Mouse (Mus musculus): ENCODE measurements around the gene Lpar3.

Gene Lpar3

DNA sequence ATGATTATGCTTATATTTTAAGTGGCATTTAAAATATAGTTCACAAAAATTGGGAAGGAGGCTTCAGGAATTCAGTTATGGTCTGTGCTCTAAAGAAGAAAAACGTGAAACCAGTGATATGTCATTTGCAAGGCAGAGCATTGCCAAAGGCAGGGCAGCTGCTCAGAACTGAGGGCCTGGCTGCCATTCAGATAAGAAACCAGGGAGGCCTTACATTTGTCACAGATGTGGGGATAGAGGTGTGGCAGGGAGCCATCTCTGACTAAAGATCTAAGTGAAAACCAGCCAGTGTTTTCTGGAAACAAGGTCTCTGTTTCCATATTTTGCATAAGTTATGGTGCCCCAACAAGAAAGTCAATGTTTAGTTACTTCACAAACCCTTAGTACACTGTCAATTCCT, 41.8 kb downstream of the Lpar3 start:
- no peak for DNase-seq

DNA sequence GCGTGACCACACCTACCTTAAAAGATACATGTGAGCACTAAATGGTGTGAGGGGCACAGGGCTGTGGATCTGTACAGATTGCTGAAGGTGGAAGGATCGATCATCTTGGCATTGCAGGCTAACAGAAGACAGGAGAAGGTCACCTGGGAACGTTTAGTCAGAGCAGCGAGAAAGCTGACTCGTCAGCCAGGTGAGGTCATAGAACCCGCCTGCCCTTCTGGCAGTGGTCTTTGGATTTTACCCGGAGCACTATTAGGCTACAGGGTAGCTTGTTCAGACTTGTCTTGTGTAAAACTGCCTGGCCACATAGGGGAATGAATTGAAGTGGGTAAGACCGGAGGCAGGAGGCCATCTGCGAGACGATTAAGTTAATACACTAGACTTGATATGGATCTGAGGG, 43.4 kb downstream of the Lpar3 start:
- DNase-seq = no peak

DNA sequence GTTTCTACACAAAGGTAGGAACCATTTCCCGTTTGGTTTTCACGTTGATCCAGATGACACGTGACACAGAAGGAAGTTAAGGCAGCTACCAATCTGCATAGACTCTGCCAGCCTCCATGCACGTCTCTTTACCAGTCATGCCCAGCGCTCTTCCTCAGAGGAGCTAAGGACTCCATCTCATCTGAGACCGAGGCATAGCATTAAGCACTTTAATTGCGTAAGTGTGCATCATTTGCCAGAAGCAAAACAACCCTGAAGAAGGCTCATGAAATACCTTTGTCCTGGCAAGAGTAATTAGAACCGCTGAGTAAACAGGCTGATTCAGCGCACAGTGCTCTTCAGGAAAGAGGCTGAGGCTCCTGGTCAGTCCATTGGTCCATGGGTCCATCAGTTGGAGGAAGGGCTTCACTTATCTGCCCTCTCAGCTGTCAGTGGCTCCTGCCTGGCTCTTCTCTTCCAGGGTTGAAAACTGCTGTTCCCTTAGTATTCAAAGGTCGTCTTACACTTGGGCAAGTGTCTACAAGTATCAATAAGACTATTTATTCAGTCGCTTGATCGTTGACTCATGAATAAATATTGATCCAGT, 44.9 kb downstream of the Lpar3 start:
- DNase-seq = no peak

DNA sequence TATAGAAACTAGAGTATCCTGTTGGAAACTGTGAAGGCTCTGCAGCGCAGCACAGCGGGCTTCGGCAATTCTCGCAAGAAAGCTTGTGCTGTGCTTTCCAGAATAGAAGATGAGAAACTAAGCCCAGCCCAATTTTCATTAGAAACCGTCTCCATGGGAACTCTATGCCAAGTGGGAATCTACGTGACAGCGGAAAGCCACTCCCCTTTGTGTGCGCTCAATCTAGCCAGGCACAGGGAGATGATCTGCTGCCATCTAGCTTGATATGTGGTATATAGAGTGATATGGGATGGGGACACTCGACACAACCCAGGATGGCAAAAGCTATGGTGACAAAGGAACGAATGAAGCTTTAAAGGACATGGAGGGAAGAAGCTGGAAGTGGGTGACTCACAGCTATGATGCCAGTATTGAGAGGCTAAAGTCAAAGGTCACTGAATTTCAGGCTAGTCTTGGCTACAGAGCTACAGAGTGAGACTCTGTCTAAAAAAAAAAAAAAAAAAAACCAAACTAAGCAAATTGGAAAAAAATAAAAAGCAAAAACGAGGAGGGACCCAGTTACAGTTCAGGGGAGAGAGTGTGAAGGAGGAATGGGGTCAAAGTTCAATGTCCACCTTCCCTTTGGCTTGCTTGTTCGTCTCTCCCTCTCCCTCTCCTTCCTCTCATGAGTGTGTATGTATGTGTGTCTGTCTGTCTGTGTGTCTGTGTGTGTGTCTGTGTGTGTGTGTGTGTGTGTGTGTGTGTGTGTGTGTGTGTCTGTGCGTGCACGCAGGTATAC, 47.5 kb downstream of the Lpar3 start:
- no peak for DNase-seq

DNA sequence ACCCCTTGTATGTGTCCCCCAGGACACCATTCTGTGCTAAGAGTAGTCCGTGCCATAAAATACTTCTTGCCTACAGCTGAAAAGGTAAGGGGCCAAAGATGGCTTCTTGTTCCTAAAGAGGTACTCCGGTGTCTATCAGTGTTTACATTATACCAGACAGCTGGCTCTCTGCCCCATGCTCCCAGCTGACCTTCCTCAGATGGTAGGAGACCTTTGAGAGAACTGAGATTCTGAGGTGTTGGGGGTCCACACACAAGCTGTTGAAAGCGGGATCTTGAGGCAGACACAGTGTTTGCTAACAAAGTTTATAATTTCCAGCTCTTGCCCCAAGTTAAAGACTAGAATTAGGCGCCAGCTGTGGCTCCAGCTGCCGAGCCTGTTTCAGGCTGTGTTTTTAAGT, 53.7 kb downstream of the Lpar3 start:
- no peak for DNase-seq

DNA sequence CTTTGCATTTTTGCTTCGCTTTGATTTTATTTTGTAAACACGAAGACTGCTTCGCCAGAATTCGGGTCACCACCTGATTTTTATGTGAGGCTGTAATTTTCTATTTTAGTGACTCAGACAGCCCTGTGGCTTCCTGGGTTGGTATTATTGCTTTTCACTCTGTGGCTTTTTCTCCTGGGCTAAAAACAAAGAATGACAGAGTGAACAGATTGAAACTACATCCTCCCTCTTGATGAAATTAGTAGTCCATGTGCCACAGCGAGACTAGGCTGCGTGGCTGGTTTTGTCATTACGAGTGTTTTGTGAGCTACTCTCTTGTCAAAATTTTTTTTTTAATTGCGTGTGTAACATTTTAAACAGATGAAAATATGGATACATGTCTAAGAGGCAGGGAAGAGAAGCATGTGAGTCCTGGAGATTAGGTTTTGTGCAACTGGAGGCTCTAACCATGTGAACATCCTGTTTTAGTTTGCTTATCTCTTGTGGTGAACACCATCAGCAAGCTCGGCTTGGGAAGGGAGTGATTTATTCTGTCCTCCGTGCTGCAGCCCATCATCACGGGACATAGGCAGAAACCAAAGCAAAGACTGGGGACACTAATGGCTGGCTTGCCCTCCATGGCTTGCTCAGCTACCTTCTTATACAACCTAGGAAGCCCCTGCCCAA, 54.7 kb downstream of the Lpar3 start:
- no peak for DNase-seq

DNA sequence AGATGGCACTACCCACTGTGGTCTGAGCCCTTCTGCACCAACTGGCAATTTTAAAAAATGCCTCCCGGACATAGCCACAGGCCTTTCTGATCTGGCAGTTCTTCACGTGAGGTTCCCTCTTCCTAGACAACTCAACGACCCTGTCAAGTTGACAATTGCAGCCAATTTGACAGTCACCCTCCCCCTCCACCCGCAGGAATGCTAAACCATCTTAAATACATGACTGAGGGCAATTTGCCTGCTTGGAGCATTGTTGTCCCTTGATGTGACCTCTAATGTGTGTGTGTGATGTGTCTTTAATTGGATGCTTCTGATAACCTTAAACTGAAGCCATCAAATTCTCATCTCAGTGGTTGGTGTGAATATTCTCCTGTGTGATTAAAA, 55.3 kb downstream of the Lpar3 start:
- no peak for DNase-seq

DNA sequence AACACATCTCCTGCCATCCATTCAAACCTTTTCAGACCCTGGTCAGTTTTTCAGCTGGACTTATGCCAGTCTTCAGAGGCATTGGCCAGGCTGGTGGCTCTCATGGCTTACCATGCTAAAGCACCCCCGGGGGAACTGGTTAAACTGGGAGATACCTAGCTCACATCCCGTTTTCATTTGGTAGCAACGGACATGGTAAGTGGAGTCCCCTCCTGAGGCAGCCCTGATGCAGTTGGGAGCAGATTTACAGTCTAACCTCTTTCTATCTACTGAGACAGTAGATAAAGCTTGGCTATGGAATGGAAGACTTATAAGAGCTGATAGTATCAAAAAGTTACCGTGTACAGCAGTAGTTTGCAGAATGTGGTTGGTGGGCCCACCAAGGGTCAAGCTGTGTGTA, 56.2 kb downstream of the Lpar3 start:
- DNase-seq = no peak

DNA sequence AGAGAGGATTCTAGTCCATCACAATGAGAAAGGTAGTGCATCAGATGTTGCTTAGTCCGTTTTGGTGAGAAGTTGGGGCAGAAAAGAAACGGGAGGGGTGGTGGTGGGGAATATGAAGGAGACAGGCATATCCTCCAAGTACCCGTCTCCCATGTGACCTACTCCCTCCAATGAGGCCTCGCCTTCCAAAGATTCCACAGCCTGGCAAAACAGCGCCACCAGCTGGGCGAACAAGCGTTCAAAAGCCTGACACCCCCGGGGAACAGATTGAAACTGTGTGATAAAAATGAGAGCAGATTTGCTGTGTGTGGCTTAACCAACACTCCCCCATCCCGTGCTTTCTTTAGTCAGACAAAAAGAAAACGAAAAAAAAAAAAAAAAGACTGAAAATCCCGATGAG, 56.7 kb downstream of the Lpar3 start:
- DNase-seq = no peak

DNA sequence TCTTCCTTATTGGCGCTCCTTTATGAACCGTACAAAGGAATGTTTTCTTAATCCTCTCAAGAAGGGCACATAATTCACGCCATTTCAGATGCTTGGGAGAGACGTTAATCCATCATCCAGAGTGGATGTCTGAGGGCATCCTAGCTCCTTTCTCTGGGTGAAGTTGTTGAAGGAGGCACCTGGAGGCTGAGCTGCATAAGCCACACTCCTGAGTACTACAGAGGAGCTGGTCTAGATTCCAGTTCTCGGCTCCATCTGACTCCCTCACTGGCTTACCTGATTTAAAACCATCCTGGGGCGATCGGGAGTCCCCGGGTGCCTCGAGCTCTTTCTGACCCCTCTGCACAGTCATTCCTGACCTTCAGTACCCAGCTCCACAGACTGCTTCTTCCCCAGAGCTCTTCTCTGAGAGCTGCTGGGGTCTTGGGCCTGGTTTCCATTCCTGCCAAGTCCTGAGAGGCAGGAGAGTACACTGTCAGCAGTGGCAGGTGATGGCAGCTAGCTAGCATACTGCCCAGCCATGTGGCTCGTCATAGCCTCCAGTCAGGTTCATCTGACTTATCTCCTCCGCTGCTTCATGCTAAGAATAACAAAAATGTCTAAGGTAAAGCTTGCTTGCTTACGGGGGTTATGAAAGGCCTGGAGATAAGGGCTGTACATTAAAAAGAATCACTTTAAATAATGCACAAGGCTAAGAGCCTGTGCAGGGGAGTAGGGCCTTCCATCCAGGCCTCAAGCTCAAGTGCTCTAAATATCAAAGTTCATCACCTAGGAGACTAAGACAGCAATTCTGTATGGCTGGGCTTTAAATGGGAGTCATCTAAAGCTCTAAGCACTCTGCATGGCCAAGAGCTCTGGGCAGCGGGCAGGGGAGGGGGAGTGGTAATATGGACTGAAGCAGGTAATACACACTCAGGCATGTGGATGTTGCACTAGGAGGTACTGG, 57.7 kb downstream of the Lpar3 start:
- DNase-seq = no peak

DNA sequence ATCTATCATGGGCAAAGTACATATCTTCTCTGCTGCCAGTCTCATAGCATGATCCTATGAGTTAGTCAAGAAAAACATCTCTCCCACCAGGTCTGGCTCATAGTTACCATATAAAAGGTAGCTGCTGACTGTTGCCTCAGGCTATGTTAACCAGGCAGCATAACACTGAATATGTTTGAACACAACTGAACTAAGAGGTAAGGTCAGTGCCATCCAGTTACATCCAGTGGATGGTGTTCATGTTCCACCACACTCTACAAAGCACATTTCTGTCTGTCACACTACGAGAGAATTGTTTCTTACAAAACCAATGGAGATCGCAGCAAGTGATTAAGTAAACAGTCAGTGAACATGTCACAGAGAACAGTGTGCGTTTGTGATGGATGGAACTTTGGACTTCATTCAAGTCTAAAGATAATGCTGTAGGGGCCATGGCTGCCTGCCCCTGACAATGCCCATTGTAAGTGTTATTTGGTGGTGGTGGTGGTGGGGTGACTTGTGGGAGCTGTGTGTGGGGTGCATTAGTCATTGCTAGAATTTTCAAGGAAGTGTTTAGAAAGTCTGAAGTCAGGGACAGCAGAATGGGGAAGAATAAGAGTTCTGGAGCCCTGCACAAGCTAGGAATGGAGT, 63.1 kb downstream of the Lpar3 start:
- no peak for DNase-seq

DNA sequence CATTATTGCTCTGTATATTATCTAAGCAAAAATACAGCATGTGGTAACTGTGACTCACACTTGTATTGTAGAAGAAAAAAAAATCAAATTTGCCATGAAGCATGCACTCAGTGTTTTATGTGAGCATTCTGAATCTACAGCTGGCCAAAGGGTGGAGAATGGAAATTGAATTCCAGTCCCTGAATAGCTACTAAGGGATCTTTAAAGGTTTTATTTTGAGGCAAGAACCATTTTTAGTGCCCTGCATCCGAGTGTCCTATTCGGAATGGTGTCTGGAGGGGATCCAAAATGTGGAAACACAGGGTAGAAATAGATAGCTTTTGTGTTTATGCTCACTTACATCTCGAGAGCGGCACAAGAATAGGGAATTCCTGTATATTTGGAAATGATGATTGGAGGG, 65.4 kb downstream of the Lpar3 start:
- no peak for DNase-seq

DNA sequence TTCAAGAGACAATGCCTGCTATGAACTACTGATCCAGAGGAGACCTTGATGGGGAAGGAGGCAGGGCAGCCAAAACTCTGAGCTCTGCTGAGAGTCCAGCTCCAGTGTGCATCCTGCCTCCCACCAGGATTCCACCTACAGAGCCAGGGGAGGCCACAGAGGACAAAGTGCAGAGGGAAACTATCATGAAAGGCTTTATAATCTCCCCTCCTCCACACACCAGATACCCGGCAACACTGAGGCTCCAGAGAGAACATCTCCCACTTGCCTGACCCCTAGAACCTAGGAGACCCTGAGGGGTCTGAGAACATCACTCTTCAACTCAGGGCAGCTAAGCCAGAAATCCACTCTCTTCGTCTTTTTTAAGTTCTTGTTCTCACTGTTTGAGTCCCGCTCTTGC, 71.2 kb downstream of the Lpar3 start:
- DNase-seq = no peak

DNA sequence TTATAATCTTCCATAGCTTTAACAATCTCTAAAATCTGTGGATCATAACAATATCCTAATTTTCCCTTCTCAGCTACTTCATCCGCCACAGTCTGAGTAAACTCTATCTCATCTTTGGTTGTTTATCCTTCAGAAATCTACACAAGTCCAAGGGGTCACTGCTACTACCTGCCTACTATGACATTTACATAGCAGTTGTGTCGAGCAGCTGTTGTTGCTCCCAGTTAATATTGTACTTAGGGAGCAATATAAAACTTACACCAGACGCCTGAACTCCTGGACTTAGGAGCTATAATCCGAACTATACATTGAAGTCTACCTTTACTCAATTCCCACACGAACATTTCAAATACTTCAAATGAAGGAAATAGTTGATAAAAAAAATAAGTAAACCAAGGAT, 71.8 kb downstream of the Lpar3 start:
- DNase-seq = no peak

DNA sequence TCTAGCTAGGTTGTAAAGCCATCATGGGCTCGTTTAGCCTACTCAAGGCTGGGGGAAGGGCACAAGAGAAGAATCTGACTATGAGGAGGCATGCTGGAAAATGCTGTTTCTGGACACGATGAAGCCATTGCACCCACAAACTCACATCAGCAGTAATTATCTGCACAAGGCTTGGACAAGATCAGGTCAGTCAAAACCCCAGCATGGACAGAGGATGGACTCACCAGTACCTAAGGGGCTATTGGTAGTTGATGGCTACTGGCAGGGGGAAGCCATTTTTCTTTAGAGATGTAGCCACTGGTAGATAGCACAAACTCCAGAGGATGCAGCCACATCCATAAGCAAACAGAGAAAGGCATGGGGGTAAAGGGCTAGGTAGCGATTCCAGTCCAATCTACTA, 81.7 kb downstream of the Lpar3 start:
- no peak for DNase-seq

DNA sequence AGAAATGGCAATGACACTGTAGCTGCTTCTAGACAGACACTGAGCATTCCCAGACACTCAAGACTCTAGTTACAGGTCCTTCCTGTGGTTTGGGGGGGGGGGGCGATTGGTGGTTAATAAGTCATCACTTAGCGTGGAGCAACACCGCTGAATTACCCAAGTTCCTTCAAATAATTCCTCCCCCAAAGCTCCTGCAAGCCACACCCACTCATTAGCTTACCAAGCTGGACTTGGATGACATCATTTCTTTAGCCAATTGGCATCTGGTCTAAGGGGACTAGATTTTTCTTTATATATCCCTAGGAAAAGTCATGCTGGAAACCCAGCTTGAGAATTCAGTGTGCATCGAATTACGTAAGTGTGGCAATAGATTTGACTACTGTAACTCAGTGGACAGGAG, 82.4 kb downstream of the Lpar3 start:
- DNase-seq = no peak

DNA sequence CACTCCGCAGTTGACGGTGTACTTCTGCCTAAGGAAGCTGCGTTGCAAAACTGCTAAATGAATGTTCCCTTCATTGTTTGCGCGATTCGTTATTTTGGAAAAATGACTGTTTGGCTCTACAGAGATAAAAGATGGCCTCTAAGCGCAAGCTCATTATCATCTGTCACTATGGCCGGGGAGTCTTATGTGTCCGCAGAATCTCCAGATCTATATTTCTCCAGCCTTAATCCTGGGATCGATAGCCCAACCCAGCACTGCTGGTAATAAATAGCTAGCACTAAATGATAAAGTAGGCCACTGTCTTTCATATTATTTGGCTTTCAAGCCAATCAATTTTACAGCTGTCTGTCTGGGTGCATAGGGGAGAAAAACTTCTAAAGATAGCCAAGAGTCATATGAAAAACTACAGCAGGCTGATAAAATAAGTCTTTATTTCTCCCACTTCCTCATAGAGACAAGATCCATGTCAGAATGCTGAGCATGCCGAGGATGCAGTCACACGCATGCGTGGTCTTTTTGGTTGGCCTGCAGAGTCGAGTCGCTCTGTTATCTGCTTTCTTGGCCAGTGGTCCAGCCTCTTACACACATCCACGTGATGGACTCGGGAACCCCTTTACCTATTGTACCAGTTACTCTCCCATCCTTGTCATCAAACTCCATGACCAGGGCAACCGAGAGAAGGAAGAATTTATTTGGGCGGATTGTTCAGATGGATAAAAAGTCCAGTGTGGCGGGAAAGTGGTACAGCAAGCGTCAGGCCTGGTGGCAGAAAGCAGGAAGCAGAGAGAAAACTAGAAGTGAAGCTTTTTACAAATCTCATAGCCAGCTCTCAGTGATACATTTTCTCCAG, 84.0 kb downstream of the Lpar3 start:
- DNase-seq = no peak

DNA sequence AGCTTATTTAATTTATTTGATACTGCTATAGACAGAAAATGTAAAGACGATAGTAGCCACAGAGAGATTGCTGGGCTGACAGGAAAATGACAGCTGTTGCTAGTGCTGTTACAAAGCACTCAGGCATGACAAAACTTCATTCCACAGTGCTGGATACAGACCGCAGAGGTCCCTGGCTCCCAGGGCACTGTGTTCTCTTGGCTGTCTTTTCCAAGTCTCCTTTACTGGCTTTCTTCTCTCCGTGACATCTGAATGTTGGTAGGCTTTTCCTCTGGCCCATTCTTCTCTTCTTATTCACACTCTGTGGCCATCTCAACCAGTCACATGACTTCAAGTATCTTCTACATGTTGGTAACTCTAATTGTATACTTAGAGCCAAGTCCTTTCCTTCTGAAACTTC, 86.6 kb downstream of the Lpar3 start:
- DNase-seq = no peak

DNA sequence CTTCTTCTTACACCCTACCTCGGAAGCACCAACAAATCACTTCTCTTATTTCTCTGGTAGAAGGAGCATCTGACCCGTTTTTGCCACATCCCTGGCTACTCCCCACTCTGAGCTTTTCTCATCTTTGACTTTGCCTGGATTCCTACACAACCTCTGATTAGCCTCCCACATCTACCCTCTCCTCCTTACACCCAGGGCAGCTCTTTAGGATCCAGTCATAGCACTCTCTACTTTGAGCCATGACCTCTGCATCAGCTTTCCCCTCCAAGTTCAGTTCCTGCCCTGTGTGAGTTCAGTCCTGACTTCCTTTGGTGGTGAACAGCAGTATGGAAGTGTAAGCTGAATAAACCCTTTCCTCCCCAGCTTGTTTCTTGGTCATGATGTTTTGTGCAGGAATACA, 87.1 kb downstream of the Lpar3 start:
- DNase-seq = no peak

DNA sequence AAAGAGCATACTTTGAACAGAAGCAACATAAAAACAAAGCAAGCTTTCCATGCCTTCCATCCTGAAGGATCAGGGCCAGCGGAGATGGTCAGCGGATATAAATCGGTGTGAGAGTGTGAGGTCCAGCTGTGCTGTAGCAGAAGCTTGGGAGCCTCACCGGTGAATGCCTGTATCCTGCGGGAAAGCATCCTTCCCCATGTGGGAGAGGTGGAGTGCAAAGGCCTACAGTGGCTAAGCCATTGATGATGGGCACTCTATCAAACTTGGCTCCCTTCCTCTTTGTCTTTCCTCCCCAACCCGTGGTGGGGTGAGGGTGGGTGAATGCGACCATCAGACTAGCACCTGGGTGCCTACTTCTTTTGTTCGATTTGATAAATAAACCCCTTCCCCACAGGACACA, 88.8 kb downstream of the Lpar3 start:
- DNase-seq = no peak

DNA sequence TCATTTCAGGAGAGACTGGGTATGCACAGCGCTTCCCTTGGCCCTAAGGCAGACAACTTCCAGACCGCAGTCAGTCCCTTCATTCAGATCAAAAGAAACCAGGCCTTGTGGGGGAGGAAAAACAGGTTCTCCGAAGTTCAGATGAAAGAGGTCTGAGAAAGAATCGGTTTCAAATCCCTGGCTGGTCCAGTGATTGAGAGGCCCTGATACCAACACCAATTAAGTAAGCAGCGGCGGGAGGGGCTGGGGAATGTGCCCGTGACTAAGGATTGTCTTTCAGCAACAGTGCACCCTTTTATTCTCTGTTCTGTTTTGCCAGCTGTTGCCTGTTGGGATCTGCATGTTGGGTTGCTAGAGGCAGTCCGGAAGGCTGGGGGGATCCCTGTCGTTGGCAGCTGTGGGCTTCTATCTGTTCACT, 90.4 kb downstream of the Lpar3 start:
- DNase-seq = peak; percentile 66

DNA sequence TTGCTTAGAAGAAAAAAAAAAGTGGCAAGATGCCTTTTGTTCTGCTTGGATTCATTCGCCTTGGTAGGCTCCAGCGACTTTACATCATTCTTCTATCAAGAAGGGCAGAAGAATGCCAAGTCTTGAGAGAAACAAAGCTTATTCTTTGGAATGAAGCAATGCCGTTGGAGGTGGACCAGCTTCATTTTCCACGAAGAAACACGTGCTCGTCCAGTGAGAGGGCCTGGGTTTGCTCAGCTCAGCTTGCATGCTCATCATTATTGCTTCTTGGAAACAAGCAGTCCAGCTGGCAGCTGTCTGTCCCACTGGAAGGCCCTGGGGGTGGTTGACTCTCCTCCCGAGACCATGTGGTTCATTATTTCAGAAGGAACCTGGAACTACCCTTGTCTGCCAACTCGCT, 94.7 kb downstream of the Lpar3 start:
- DNase-seq = no peak
